Mouse (Mus musculus) megakaryocyte, embryonic 14.5 days (primary cell): ENCODE data around the gene Rtn4.

ENCODE experiments used
- FLI1 ChIP-seq: IDR thresholded peaks from 2 replicates; pipeline ENCODE4 v1.6.1; 2012; ENCODE audit warnings: low read length, inconsistent platforms, mixed read lengths
- GATA1 ChIP-seq: IDR thresholded peaks from 3 replicates; pipeline ENCODE4 v1.6.1; 2012; ENCODE audit warnings: mixed read lengths, low read length, inconsistent platforms, borderline replicate concordance

- TF ChIP-seq GATA1 (no peak), FLI1 (no peak)
Measured at GRCm38 (mm10) chr11:29778936-29779335, 86.2 kb downstream of the Rtn4 start.
